Mouse (Mus musculus) hindbrain, embryonic 11.5 days (tissue): Measurements from ENCODE around the gene A630023A22Rik. TPM values are rescaled to one million over a fixed set of nuclear protein-coding genes. Genes with fewer than 3 reads are reported as not detected.
A peak's percentile ranks its signal among the peaks of the same experiment; 100 is the strongest.

Experiments
- ATAC-seq: fragments of 200-750 bp; cut with Nextera tagmentation; 2 replicates; pipeline ENCODE4 v1.8.0; 2017; ENCODE audit warnings: mild to moderate bottlenecking, moderate TSS enrichment, moderate library complexity; ENCODE audit not compliant: low FRiP score
- DNase-seq: peaks from one replicate; pipeline ENCODE4 v3.0.0-alpha.2; 2015; ENCODE audit warnings: low spot score
- H3K27ac ChIP-seq: fragments of 300-500 bp; sonication (generic); 2 replicates; pipeline ENCODE4 v1.5.1; 2014; ENCODE audit warnings: mild to moderate bottlenecking, low read depth, low read length
- H3K27me3 ChIP-seq: fragments of 300-500 bp; sonication (generic); 2 replicates; pipeline ENCODE4 v1.6.1; 2014; ENCODE audit warnings: mild to moderate bottlenecking, low read length, moderate library complexity, mixed read lengths; ENCODE audit not compliant: control insufficient read depth, insufficient read depth
- H3K36me3 ChIP-seq: fragments of 300-500 bp; sonication (generic); 2 replicates; pipeline ENCODE4 v1.6.1; 2014; ENCODE audit warnings: mild to moderate bottlenecking, low read length, moderate library complexity, mixed read lengths; ENCODE audit not compliant: control insufficient read depth, insufficient read depth
- H3K4me1 ChIP-seq: fragments of 300-500 bp; sonication (generic); replicated peaks from 2 replicates; pipeline ENCODE4 v1.6.1; 2014; ENCODE audit warnings: low read length, mixed read lengths; ENCODE audit not compliant: control insufficient read depth, insufficient read depth
- H3K4me2 ChIP-seq: fragments of 300-500 bp; sonication (generic); replicated peaks from 2 replicates; pipeline ENCODE4 v1.6.1; 2014; ENCODE audit warnings: mild to moderate bottlenecking, low read depth, low read length
- H3K4me3 ChIP-seq: fragments of 300-500 bp; sonication (generic); 2 replicates; pipeline ENCODE4 v1.5.1; 2014; ENCODE audit warnings: low read depth, low read length
- H3K9ac ChIP-seq: fragments of 300-500 bp; sonication (generic); 2 replicates; pipeline ENCODE4 v1.6.1; 2014; ENCODE audit warnings: low read depth, low read length
- H3K9me3 ChIP-seq: fragments of 300-500 bp; sonication (generic); 2 replicates; pipeline ENCODE4 v1.6.1; 2016; ENCODE audit warnings: low read length; ENCODE audit not compliant: control insufficient read depth
- WGBS: fragments of 180-500 bp; shearing (Covaris S2); extraction: QIAGEN DNeasy Blood & Tissue Kit; methylation state at CpG from one replicate; pipeline ENCODE4 v1.1.7; 2014; 5-methylcytosine and 5-hydroxymethylcytosine counted together
- polyA plus RNA-seq: library from polyadenylated mRNA; unstranded; fragments of >200 nt; fragmentation: Nextera tagmentation; extraction: Ambion mirVana; gene quantifications from 2 replicates; pipeline ENCODE4 v1.2.1, GENCODE M21; 2014

A630023A22Rik gene
- polyA plus RNA-seq = not detected in 2 replicates

DNA sequence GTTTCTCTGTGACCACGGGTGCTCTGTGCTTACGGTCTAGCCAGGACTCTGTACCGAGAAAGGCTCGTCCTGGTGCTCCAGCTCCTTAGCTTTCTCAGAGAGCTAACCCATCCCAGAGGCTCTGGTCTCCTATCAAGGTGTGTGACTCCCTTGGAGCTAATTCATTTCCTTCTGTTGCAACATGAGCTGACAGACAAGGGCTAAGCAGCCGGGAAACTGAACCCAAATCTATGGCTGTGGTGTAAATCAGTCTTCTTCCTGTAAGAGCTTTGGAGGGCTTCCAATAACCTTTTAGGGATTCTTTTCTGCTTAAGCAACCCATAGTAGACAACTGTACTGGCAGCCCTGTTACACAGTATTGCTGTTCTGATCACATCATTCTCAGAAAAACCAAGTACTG, at the start of gene A630023A22Rik:
Gene A630023A22Rik, minus strand, starts transcription at position 154 of the 400 bp plus-strand sequence.
- no peak within 1 kb of the TSS for H3K9ac ChIP-seq
- no peaks in the 10 kb centered on the region for H3K4me1 ChIP-seq
- H3K27ac ChIP-seq = no peak within 1 kb of the TSS
- H3K9me3 ChIP-seq = no peaks in the 10 kb centered on the region
- 84% methylated on average over 5 of the region's 5 CpGs for WGBS
- DNase-seq = no peak
- no peak within 1 kb of the TSS for H3K4me3 ChIP-seq
- H3K4me2 ChIP-seq = no peak within 1 kb of the TSS
- no peaks in the 10 kb centered on the region for H3K36me3 ChIP-seq
- H3K27me3 ChIP-seq = no peaks in the 10 kb centered on the region
- no peak for ATAC-seq

DNA sequence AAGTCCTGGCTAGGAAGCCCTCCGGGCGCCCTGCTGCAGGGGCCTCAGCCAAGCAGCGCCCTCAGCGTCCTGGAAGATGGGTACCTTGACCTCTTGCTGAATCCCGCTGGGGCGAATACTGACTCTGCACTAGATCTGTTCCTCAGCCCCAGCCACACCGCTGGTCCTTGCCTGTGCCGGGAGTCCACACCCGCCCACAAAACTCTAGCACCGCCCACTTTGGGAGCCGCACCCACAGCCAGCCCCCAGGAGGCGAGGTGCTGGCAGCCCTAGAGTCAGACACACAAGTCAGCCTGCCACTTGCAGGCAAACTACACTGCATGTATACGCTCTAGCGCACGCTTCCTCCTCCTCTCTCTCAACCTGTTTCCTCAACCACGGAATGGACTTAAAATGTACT, 49.8 kb upstream of the A630023A22Rik start, which contains the start of gene Npy4r:
Gene Npy4r, minus strand, starts transcription at position 148 of the 400 bp plus-strand sequence.
- ATAC-seq (no peak), DNase-seq (peak; percentile 25)
- H3K4me2 ChIP-seq = no peak within 1 kb of the TSS
- H3K27ac ChIP-seq = no peak within 1 kb of the TSS
- no peak within 1 kb of the TSS for H3K4me3 ChIP-seq
- H3K4me1 ChIP-seq = no peaks in the 10 kb centered on the region
- H3K9me3 ChIP-seq = no peaks in the 10 kb centered on the region
- H3K9ac ChIP-seq = no peak within 1 kb of the TSS
- 18% methylated on average over 16 of the region's 16 CpGs for WGBS
- no peaks in the 10 kb centered on the region for H3K27me3 ChIP-seq
- no peaks in the 10 kb centered on the region for H3K36me3 ChIP-seq

DNA sequence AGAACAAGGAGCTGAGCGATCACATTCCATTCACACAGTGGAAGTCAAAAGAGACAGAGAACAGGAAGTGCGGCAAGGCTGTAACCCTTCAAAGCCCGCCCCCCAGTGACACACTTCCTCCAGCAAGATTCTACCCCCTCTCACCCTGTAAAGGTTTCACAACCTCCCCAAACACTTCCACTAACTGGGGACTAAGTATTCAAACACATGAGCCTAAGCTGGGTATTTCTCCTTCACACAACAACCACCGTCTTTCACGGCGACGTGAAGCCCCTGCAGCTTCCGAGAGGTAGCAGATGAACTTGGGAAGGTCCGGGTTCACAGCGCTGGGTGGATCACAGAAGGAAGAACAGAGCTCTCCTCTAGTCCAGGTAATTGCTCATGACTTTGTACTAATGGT, 40.4 kb upstream of the A630023A22Rik start:
- Histone ChIP-seq H3K4me1 (no peaks in the 10 kb centered on the region), H3K36me3 (no peaks in the 10 kb centered on the region), H3K27ac (no peak overlapping the region), H3K27me3 (no peaks in the 10 kb centered on the region), H3K9me3 (no peaks in the 10 kb centered on the region), H3K4me3 (no peak overlapping the region), H3K9ac (no peak overlapping the region), H3K4me2 (no peak overlapping the region)
- WGBS = 95% methylated on average over 10 of the region's 10 CpGs
- DNase-seq (no peak), ATAC-seq (no peak)

DNA sequence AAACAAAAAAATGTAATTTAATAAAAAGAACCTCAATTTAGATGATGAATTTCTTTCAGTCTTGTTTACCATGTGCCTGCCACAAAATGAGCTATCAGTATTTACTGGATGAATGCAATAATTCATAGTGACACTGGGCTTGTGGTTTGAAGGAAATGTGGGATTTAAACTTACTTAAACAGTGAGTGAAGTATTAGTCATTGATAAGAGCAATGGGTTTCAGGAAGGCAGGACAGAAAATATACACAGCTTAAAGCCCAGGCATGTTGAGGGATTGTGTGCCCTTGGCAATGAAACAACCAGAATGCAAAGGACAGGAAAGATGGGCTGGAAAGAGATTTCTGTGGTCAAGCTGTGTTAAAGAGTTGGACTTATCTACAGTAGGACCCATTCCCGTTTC, 39.8 kb upstream of the A630023A22Rik start:
- H3K36me3 ChIP-seq = no peaks in the 10 kb centered on the region
- DNase-seq (no peak), ATAC-seq (no peak)
- H3K4me3 ChIP-seq = no peak overlapping the region
- H3K4me1 ChIP-seq = no peaks in the 10 kb centered on the region
- no peaks in the 10 kb centered on the region for H3K9me3 ChIP-seq
- no peak overlapping the region for H3K4me2 ChIP-seq
- H3K27me3 ChIP-seq = no peaks in the 10 kb centered on the region
- H3K27ac ChIP-seq = no peak overlapping the region
- 79% methylated on average over 1 of the region's 1 CpGs for WGBS
- H3K9ac ChIP-seq = no peak overlapping the region

DNA sequence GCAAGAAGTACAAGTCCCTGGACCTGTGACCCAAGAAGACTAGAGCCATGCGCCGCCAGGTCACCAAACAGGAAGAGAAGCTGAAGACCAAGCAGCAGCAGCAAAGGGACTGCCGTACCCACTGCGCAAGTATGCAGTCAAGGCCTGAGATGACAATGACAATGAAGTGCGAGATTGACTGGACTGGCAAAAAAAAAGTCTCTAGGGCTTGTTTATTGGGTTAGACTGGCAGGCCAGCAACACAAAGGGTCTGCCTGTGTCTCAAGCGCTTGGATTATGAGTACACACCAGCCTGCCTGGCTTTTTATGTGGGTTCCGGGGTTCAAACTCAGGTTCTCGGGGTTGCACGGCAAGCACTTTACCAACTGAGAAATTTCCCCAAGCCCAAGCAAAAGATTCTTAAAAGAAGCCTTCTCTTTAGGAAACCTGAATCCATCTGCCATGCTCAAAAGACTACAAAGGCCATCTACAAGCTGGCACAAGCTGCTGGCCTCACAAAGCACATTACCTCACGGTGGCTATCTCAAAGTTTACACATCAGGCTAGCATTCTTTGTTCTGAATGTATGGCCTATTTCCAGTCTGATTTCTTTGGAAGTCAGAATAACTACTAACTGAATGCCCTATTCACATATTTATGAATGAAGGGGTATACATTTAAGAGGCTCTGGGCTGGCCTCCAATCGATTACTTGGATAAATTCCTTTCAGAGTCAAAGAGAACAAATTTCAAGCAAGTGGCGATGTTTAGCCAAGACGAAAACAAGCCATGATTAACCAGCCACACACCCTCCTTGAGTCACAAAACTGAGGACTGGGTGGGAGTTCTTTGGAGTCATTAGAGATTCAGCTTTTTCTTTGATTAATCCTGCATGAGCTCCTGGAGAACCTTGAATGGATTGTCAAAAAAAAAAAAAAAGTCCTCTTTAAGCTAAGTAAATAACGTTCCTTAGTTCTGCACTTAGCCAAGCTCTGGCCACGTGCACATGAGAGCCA, 37.4 kb upstream of the A630023A22Rik start:
- DNase-seq (no peak), ATAC-seq (no peak)
- Histone ChIP-seq H3K4me1 (no peaks in the 10 kb centered on the region), H3K27ac (no peak overlapping the region), H3K27me3 (no peaks in the 10 kb centered on the region), H3K36me3 (no peaks in the 10 kb centered on the region), H3K9me3 (no peaks in the 10 kb centered on the region), H3K9ac (no peak overlapping the region), H3K4me3 (no peak overlapping the region), H3K4me2 (no peak overlapping the region)
- WGBS = 88% methylated on average over 15 of the region's 15 CpGs

DNA sequence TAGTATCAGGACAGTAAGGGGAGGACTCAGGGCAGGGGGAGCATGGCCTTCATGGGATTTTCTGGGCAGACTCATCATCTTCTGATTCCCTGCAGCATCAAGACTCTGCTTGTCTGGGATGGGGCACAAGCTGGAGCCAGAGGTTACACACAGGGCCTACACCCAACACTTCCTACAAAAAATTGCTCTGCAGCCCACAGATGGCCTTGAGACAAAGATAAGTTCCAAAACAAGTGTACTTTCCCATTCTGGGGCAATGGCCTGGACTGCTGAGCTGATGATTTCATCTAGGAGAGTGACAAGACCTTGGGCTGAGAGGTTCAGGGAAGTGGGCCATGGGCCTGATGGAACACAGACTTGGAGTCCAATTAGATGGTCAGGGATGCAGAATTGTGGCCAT, 32.8 kb upstream of the A630023A22Rik start:
- Histone ChIP-seq H3K4me3 (no peak overlapping the region), H3K9ac (no peak overlapping the region), H3K36me3 (no peaks in the 10 kb centered on the region), H3K4me1 (no peaks in the 10 kb centered on the region), H3K9me3 (no peaks in the 10 kb centered on the region), H3K27me3 (no peaks in the 10 kb centered on the region), H3K27ac (no peak overlapping the region), H3K4me2 (no peak overlapping the region)
- DNase-seq = no peak
- ATAC-seq = no peak

DNA sequence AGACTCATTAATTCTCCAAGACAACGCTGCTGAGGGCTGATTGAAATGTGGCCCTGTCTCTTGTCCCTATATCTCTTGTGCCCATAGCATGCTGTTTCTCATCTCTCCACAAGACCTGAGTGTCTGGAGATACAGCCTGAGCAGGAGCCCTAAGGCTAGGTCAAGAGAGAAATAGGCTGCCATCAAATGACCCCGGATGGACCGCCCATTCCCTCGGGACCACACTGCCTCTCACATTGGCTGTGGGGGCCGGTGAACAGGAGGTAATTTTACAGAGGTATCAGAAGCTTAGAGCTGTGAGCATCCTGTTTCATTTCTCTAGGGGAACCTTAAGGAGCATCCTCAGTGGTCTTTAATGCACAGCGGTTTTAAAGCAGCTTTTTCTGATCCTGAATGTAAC, 28.7 kb upstream of the A630023A22Rik start:
- Histone ChIP-seq H3K36me3 (no peaks in the 10 kb centered on the region), H3K27ac (no peak overlapping the region), H3K4me1 (no peaks in the 10 kb centered on the region), H3K4me2 (no peak overlapping the region), H3K9ac (no peak overlapping the region), H3K27me3 (no peaks in the 10 kb centered on the region), H3K4me3 (no peak overlapping the region), H3K9me3 (no peaks in the 10 kb centered on the region)
- WGBS = 72% methylated on average over 6 of the region's 6 CpGs
- DNase-seq (no peak), ATAC-seq (no peak)

DNA sequence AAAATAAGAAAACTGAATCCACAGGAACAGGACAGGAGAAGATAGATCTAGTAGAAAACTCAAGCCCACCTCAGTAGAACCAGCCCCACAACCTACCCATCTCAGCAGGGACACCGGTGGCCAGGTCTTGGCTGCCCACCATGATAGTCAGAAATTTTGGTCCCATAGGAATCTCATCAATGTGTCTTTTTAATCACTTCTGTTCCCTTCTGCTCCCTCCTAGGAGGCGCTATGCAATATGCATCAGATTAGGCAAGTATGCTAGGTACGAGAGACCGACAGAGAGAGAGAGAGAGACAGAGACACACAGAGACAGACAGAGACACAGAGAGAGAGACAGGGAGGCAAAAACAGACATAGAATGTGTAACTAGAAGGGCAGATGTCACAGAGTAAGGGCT, 19.1 kb upstream of the A630023A22Rik start:
- Histone ChIP-seq H3K36me3 (no peaks in the 10 kb centered on the region), H3K4me2 (no peak overlapping the region), H3K4me1 (no peaks in the 10 kb centered on the region), H3K4me3 (no peak overlapping the region), H3K27ac (no peak overlapping the region), H3K9me3 (no peaks in the 10 kb centered on the region), H3K27me3 (no peaks in the 10 kb centered on the region), H3K9ac (no peak overlapping the region)
- DNase-seq (no peak), ATAC-seq (no peak)
- WGBS = 98% methylated on average over 4 of the region's 4 CpGs

DNA sequence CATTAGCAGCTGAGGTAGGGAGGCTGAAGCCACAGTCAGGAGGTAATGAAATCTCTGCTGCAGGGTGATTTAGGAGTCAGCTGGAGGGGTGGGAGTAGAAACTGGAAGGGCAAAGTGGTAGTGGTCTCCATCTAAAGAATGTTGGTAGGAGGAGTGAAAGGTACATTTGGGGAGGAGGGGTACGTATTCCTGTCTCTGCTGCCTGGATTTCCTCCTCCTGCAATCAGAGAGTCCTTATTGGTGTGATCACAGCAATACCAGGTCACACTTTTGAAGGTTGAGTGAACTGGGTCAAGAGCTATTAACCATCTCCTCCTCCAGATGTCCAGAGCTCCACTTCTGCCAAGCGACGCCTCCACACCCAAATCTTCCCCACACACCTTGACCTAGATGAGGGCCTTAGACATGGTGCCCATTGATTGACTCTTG, 18.4 kb upstream of the A630023A22Rik start:
- no peak for ATAC-seq

More for the DNA sequence above, 18.4 kb upstream of the A630023A22Rik start:
- H3K4me2 ChIP-seq = no peak overlapping the region
- H3K27me3 ChIP-seq = no peaks in the 10 kb centered on the region
- H3K36me3 ChIP-seq = no peaks in the 10 kb centered on the region
- no peak overlapping the region for H3K4me3 ChIP-seq
- H3K9ac ChIP-seq = no peak overlapping the region
- H3K9me3 ChIP-seq = no peaks in the 10 kb centered on the region
- H3K27ac ChIP-seq = no peak overlapping the region
- H3K4me1 ChIP-seq = no peaks in the 10 kb centered on the region
- DNase-seq = no peak
- WGBS = 92% methylated on average over 3 of the region's 3 CpGs
